Mouse (Mus musculus) layer of hippocampus, adult 8-10 months (tissue): ENCODE data around the gene Zfp28. TPM values are rescaled to one million over a fixed set of nuclear protein-coding genes. Genes with fewer than 3 reads are reported as not detected.
"Not testable (repeated sequence)": the region's sequence is repeated elsewhere in the genome, so short reads cannot be mapped to it uniquely, and the experiment has no call there.

Experiments
- DNase-seq, 2 experiments: peaks; one replicate each; pipeline ENCODE4 v3.0.0; 2022; ENCODE audit warnings: low spot score in 2 of 2
- total RNA-seq, 4 experiments: library from RNA; stranded (reverse); gene quantifications; 2 replicates each; pipeline ENCODE4 v1.2.4; 2022

Zfp28 gene
- total RNA-seq: 1 to 10 TPM; 8.0 to 9.9 (median 8.4) TPM

- DNase-seq: peak; percentile 87
Measured at GRCm38 (mm10) chr7:6383044-6383455, at the start of gene Zfp28. Gene Zfp28, plus strand, starts transcription at chr7:6383295.

GRCm38 (mm10) chr7:6339865-6340264 lies 43.2 kb upstream of the Zfp28 start:
- DNase-seq: no peak

DNA sequence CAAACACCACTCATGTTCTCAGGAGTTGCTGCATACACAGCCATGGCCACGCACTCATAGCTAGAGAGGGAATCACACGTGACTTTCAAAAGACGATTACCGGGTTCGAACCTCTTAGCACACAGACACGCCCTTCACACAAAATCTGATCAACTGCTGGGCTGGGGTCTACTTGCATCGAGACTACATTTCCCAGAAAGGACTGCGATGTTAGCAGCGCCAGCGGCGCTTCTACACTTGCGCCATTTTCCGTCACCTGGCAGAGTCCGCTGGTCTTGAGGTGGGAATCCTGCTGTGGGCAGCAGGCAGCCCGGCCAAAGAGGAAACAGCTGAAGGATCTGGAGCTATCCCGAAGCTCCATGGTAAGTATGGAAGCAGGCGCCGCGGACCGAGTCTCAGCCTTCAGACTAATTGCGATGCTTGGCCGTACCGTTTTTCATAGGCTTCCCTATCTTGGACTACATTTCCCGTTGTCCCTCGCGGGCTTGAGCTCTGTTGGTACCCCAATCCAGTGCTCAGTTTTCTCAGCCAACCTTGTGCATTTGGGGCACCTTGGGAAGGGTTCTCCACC lies 39.5 kb upstream of the Zfp28 start, which contains the start of gene Gm3854:
Gm3854 (plus strand) TSS at position 259 of the 571 bp plus-strand sequence.
- peak; percentile 78 to 83 for DNase-seq

DNA sequence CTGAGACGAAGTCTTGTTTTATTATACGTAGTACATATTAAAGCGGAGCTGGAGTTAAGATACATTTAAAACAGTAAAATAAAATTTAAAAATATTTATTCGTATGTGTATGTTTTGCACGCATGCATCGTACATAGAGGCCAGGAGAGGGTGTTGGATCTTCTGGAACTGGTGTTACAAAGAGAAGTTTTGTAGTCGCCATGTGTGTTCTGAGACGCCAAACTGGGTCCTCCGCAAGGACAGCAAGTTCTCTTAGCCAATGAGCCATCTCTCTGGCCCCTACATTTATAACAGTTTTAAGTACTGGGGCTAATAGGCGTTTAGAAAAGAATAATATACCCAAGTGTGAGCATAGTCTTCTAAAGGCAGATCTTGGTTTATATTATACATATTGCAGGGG lies 39.0 kb upstream of the Zfp28 start:
- DNase-seq: no peak

- no peak for DNase-seq
Measured at GRCm38 (mm10) chr7:6358121-6358520, 25.0 kb upstream of the Zfp28 start.

DNA sequence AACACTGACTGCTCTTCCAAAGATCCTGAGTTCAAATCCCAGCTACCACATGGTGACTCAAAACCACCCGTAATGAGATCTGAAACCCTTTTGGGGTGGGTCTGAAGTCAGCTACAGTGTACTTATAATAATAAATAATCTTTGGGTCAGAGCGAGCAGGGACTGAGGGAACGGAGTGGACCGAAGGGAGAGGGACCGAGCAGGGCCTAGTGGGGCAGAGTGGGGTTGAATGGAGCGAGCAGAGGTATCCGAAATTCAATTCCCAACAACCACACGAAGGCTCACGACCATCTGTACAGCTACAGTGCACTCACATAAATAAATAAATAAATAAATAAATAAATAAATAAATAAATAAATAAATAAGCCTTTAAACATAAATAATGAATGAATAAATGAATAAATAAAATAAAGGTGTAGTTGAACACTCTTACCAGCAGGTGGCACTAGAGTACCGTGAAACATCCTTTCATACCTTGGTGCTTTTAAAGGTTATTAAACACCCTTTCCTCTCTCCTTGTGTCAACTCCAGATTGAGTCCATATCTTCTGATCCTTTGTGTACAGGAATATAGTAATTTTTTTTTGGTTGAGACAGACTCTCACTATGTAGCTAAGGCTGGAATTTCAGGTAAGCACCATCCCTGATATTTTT lies 24.0 kb upstream of the Zfp28 start:
- DNase-seq: no peak

GRCm38 (mm10) chr7:6360477-6361060 lies 22.5 kb upstream of the Zfp28 start:
- DNase-seq: no peak

GRCm38 (mm10) chr7:6361756-6362155 lies 21.3 kb upstream of the Zfp28 start:
- DNase-seq: no peak

- DNase-seq: peak; percentile 97 to 99
Measured at GRCm38 (mm10) chr7:6362268-6363046, 20.6 kb upstream of the Zfp28 start.

GRCm38 (mm10) chr7:6363047-6363488 lies 20.0 kb upstream of the Zfp28 start, which contains the start of gene Zfp78:
Gene Zfp78, plus strand, starts transcription at chr7:6363280.
- no peak for DNase-seq

- DNase-seq: no peak
Measured at GRCm38 (mm10) chr7:6364761-6365160, 18.3 kb upstream of the Zfp28 start.

- DNase-seq: no peak
Measured at GRCm38 (mm10) chr7:6367185-6367584, 15.9 kb upstream of the Zfp28 start.

DNA sequence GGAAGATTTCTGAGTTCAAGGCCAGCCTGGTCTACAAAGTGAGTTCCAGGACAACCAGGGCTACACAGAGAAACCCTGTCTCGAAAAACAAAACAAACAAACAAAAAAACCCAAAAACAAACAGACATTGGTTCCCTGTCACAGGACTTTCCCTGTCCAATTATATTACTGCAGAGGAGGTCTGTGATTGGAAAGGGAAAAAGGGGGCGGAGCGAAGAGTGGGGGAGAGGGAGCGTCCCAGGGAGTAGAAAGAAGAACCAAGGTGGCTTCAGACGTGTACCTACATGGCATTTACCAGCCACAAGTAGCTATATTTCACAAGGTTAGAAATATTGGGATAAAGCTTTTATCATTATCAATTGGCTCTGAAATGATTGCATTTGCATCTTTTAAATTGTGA lies 14.9 kb upstream of the Zfp28 start:
- DNase-seq: not testable (repeated sequence)

GRCm38 (mm10) chr7:6369460-6369859 lies 13.6 kb upstream of the Zfp28 start:
- no peak for DNase-seq

DNA sequence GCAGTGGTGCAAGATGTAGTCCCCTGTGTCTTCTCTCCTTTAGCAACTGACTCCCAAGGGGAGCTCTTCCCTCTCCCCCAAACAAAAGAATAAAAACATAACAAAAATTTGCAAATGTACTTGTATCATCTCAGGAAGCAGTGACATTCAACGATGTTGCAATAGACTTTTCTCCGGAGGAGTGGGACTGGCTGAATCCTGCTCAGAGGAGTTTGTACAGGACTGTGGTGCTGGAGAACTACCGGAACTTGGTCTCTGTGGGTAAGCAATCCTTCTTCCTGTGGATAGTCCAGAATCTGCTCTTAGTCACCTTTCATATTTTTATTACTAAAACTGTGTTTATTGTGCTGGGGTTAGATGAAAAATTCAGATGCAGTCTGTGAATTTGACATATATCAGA lies 10.1 kb upstream of the Zfp28 start:
- no peak for DNase-seq

DNA sequence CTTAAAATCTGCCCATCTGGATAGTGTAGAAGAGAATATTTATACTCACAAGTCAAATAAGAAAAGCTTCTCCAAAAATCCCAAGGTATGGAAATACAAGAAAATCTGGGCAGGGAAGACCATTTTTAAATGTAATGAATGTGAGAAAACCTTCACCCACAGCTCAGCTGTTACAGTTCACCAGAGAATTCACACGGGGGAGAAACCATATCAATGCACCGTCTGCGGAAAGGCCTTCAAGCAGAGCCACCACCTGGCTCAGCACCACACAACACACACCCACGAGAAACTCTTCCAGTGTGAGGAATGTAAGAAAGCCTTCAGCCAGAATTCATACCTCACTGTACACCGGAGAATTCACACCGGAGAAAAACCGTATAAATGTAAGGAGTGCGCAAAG lies 4.7 kb upstream of the Zfp28 start:
- peak; percentile 58 to 73 for DNase-seq

GRCm38 (mm10) chr7:6381431-6381830 lies 1.7 kb upstream of the Zfp28 start:
- DNase-seq: no peak

DNA sequence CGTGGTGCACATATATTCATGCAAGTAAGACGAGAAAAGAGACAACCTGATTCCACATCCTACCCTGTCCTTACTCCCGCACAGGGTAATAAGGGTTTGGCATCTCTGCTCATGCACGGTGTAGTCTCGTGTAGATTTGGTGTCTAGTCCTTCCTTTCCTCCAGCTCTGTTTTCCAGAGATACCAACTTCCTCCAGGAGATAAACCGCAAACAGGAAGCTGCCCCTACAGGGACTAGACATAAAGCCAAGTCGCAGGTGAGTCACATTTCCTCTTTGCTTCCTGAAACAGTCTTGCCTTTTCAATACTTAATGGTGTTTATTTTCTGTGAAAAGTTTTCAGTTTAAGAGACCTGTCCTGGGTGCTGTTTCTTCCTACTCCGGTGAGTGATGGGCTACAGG lies 916 bp downstream of the Zfp28 start:
- DNase-seq: no peak

GRCm38 (mm10) chr7:6386995-6387394 lies 3.9 kb downstream of the Zfp28 start:
- DNase-seq: peak in 1 of 2 experiments; percentile 65

DNA sequence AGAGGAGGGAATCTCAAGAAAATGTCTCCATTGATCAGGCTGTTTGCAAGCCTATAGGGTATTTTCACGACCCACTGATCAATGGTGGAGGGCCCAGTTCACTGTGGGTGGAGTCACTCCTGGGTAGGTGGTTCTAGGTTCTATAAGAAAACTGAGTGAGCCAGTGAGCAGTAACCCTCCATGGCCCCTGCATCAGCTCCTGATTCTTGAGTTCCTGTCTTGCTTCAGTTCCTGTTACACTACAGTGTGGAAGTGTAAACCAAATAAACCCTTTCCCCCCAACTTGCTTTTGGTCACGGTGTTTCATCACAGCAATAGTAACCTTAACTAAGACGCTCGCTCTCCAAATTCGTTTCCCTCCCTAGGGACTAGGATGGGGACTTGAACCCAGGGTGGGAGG lies 5.9 kb downstream of the Zfp28 start:
- DNase-seq: no peak

DNA sequence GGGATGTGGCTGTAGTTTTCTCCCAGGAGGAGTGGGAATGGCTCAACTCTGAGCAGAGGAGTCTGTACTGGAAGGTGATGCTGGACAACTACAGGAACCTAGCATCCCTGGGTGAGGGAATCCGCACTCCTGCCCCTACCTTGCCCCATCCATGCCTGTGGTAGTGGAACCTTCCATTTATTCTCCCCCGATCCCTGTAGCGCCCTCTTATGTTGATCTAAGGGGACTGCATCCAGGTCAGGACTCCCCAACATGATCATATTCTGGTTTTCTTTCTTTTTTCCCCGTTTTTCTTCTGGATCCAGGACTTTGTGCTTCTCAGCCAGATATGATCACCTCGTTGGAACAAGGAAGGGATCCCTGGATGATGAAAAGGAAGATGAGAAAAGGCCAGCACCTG lies 6.4 kb downstream of the Zfp28 start:
- DNase-seq: no peak
